Mouse (Mus musculus) R1 (cell line): Measurements from ENCODE around the gene Rbfox3.

Experiments used
- DNase-seq: peaks from one replicate; pipeline ENCODE4 v3.0.0-alpha.2; 2018; ENCODE audit warnings: low read depth, low spot score

The Rbfox3 gene

GRCm38 (mm10) chr11:118767411-118767810, 144.0 kb downstream of the Rbfox3 start:
- no peak for DNase-seq

GRCm38 (mm10) chr11:118760296-118760988, 151.0 kb downstream of the Rbfox3 start:
- no peak for DNase-seq

- no peak for DNase-seq
Measured at GRCm38 (mm10) chr11:118759228-118759627, 152.2 kb downstream of the Rbfox3 start.

GRCm38 (mm10) chr11:118758277-118758990, 153.0 kb downstream of the Rbfox3 start:
- DNase-seq, result no peak

GRCm38 (mm10) chr11:118757488-118757887, 153.9 kb downstream of the Rbfox3 start:
- no peak for DNase-seq

GRCm38 (mm10) chr11:118755003-118755402, 156.4 kb downstream of the Rbfox3 start:
- no peak for DNase-seq

- no peak for DNase-seq
Measured at GRCm38 (mm10) chr11:118754535-118754934, 156.9 kb downstream of the Rbfox3 start.

- DNase-seq, result no peak
Measured at GRCm38 (mm10) chr11:118751879-118752616, 159.3 kb downstream of the Rbfox3 start.

- DNase-seq, result no peak
Measured at GRCm38 (mm10) chr11:118750745-118751330, 160.6 kb downstream of the Rbfox3 start.

- DNase-seq, result no peak
Measured at GRCm38 (mm10) chr11:118749541-118749940, 161.9 kb downstream of the Rbfox3 start.

- no peak for DNase-seq
Measured at GRCm38 (mm10) chr11:118748622-118749021, 162.8 kb downstream of the Rbfox3 start.

- no peak for DNase-seq
Measured at GRCm38 (mm10) chr11:118745279-118745678, 166.1 kb downstream of the Rbfox3 start.

GRCm38 (mm10) chr11:118744782-118745181, 166.6 kb downstream of the Rbfox3 start:
- peak; percentile 77 for DNase-seq

GRCm38 (mm10) chr11:118742762-118743161, 168.6 kb downstream of the Rbfox3 start:
- DNase-seq, result peak; percentile 70

GRCm38 (mm10) chr11:118741262-118741661, 170.1 kb downstream of the Rbfox3 start:
- DNase-seq, result peak; percentile 46

GRCm38 (mm10) chr11:118740001-118740400, 171.4 kb downstream of the Rbfox3 start:
- DNase-seq, result peak; percentile 69

GRCm38 (mm10) chr11:118738855-118739832, 172.3 kb downstream of the Rbfox3 start:
- DNase-seq, result peak; percentile 83

GRCm38 (mm10) chr11:118738323-118738722, 173.1 kb downstream of the Rbfox3 start:
- DNase-seq, result peak; percentile 45

GRCm38 (mm10) chr11:118737821-118738220, 173.6 kb downstream of the Rbfox3 start:
- no peak for DNase-seq

- DNase-seq, result no peak
Measured at GRCm38 (mm10) chr11:118736993-118737392, 174.4 kb downstream of the Rbfox3 start.

GRCm38 (mm10) chr11:118731655-118732054, 179.7 kb downstream of the Rbfox3 start:
- no peak for DNase-seq
